Mouse (Mus musculus): ENCODE data around the gene Pde10a.

GRCm38 (mm10) chr17:8636691-8637090, 111.5 kb downstream of the Pde10a start:
- TF ChIP-seq CTCF (conservative IDR thresholded peaks at IDR 0.05; ENCODE audit: low read length): no peak
- no peak for TF ChIP-seq POU5F1 (IDR thresholded peaks at IDR 0.05; ENCODE audit: borderline replicate concordance, low read length)
